Mouse (Mus musculus): ENCODE measurements around the gene Slc6a5. TPM values are rescaled to one million over a fixed set of nuclear protein-coding genes. Genes with fewer than 3 reads are reported as not detected.
A peak's percentile ranks its signal among the peaks of the same experiment; 100 is the strongest.

The Slc6a5 gene
- total RNA-seq (2021), result 0.48 and 1.3 TPM in 2 replicates
- long read RNA-seq, result 0 reads

DNA sequence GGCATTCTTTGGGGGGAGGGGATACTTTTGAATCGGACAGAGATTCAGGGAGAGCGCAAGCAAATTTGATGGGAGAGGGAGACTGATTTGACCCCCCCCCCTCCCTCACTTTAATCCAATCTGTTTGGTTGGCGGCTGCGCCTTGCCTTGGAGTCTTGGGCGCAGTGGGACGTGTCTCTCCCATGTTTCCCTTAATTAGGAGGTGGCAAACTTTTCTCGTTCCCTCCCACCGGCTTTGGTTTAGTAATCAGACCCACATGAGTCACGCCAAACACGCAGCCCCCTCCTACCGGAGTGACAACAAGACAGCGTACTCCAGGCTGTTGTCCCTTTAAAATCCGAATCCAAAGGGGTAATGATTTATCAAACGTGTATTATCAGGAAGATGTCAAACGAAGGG, at the start of gene Slc6a5:
Slc6a5 (plus strand) TSS at position 297 of the 400 bp plus-strand sequence.
- no peak for DNase-seq

DNA sequence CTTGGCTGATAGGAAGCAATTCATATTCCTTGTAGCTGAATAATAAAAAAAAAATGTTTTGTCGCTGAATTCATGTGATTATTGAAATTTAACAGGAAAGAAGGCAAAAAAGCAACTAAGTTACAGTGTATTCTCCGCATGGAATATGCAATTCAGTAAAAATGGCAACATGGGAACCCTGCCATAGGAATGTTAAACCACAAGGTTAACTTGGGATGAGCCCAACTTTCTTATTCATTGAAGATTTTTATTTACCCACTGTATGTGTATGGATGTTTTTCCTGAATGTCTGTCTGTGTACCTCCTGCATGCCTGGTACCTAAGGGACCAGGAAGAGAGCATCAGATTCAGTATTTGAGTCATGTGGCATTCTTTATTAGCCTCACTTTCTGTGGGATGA, 48.8 kb upstream of the Slc6a5 start:
- no peak for DNase-seq

DNA sequence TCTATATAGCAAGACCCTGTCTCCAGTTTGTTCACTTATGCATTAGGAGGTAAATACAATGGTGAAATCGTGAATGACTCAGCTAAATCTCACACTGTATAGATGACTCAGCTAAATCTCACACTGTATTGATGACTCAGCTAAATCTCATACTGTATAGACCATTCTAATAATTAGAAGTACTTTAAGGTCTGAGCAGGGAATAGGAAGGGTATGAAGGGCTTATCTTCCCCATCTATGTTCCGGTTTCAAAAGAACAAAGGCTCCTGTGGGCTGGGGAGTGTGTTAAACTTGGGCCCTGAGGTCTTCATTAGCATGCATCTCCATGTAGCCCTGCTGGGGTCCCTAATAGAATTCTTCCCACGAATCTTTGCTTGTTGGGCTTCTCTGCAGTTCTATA, 46.2 kb upstream of the Slc6a5 start:
- no peak for DNase-seq

DNA sequence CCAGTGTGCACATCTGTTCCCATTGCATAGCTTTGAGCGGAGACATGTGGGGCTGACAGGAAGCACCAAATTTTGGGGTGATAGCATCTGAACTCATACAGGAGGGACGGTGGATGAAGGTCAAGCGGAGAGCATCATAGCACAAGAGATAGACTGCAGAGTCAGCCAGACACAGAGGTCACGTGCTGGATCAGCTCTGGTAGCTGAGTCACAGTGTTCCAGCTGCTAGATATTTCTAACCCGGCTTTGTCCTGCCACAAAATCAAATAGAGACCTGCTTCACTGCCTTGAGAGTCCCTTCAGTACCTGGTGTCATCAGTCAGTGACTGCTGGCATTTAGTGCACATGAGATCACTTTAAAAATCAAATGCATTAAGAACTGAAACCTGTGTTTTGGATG, 40.3 kb upstream of the Slc6a5 start:
- peak; percentile 14 for DNase-seq

DNA sequence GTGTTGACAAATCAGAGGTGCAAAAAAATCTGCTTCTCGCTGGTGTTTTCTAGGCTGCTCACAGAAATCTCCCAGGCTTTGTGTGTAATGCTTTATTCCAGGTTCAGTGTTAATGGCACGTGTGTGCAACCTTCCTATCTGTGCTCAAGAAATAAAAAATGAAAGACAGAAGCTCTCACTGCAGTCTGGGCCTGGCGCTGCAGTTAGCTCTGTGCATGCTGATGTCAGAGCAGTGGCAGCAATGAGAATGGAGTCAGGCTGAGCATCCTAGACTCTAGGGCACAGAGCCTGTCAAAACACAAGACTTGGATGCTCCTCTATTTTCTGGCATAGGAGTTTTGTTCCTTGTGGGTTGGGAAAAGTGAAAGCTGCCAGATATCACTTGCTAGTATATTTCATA, 39.7 kb upstream of the Slc6a5 start:
- no peak for DNase-seq

DNA sequence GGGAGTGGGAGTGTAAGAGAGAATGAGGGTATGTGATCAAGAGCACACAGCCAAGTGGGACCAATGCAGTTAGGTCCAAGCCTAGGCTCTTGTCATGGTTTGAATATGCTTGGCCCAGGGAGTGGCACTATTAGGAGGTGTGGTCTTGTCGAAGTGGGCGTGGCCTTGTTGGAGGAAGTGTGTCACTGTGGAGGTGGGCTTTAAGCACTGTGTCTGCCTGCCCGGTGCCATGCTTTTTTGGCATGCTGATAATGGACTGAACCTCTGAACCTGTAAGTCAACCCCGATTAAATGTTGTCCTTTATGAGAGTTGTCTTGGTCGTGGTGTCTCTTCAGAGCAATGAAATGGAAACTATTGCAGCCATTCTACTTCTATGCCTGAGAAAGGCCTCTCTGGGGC, 32.6 kb upstream of the Slc6a5 start:
- DNase-seq, result no peak

DNA sequence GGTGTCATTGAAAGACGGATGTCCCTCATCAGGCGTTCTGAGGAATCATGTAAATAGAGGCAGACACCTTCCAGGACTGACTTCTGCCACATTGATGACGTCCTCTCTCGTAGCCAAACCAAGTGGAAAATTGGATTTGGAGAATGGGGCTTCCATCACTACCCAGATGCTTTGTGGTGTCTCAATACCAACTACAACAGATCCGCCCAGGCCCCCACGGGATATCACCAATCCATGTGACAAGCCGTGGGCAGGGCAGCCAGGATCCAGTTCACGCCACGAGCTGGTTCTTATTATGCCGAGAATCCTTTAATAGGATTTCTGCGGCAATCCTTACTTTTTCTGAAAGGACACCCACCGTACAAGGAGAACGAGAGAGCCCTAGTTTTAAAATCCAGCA, 30.9 kb upstream of the Slc6a5 start:
- no peak for DNase-seq

DNA sequence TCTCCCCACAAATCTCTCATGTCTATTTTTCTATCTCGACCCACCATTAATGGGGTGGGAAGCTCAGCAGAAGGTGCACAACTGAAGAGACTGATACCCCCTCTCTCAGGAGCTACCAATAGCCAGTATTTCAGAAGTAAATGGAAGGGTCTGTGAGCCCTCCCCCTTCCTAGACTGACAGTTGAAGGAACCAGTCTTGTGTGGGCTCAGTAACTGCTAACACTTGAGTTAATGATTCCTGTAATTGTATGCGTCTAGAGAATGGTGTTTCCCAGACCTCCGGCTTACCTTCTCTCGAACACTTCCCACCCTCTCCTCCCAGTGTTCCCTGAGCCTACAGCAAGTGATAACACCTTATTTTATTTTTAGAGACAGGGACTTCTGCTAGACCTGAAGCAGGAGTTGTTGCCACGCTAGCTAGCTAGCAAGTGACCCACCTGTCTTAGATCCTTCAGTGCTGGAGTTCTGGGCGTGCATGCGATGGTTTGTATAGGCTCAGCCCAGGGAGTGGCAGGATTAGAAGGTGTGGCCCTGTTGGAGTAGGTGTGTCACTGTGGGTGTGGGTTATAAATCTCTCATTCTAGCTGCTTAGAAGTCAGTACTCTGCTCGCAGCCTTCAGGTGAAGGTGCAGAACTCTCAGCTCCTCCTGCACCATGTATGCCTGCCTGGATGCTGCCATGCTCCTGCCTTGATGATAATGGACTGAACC, 29.8 kb upstream of the Slc6a5 start:
- no peak for DNase-seq

DNA sequence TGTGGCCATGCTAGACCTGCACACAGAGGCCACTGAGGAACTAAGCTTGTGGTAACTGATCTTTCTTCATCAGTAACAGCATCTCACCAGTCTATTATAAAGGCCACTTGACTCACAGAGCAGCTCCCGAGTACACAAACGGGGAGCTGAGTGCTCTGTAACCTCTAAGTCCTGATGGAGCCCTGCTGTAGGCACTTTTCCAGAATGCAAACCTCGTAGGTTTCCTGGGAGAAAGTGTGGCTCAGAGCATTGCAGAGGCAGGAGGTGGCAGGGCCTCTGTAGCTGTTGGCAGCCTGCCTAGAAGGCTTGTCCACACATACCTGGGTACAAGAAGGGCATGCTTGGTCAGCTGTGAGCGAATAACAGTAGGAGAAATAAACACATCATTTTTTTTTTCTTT, 27.7 kb upstream of the Slc6a5 start:
- peak; percentile 15 for DNase-seq

DNA sequence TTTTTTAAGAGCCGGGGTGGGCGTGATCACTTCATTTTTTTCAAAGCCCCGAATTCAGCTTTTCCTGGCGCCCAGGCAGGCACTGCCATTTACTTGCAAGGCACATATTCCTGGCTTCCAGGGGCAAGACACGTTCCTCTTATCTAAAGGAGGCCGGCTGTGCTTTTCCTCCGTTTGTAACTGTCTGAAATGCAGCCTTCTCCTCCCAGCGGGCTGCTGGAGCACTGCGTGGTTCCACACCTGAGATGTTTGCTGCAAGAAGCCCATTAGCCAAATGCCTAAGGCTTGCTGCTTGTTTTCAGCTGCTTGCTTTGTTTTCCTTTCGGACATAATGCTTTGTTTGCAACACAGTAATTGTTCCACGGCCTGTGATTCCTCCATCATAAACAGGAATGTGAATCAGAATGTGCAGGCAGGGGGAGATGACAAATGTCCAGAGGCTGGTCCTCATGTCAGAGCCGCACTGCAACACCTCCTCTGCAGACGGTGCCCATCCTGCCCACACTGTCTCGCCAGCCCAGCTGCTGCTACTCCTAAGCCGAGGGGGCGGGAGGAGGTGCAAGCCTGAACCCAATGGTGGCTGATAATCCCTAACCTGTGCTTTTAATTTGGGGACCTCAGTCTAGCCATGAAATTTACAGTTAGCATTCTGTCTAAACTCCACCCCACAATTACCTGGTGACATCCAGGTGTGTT, 27.1 kb upstream of the Slc6a5 start:
- DNase-seq, result no peak

DNA sequence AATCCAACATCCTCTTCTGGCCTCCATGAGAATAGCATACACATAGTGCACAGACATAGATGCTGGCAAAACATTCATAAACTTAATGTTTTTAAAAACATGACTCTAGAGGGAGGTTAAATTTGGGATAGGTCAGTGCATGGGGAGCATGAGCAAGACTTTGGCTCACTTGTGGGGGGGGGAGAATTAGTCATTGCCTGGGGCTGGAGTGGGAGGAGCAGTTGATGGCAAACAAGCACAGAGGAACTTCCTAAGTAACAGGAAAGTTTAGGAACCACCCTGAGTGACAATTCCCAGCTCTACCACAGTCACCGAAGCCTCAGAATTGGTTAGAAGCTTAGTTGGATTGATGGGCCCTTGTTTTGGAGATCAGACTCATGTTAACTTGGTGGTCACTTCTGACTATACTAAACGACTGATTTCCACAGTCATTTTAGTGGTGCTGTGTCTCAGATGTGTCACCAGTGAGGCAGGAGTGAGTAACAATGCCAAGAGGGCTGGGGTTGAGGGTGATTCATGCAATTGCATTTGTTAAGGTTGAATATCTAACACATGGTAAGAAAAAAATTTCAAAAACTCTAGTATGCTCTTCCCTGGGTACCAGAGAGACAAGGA, 22.1 kb upstream of the Slc6a5 start:
- no peak for DNase-seq

DNA sequence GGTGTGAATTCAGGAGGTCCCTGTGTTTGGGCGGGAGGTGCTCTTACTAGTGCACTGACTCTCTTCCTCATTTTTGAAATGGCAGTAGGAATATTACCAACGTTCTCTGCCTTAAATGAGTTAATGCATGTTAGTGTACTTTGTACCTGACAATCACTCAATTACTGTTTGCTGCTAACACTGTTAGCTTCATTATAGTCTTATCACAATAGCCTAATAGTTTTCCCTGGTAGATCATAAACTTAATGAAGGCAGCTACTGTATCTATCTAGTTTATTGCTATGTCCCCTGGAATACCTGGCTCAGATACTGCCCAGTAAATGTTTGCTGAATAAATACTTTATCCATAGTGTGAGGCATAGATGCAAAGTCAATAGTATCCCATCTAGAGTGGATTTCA, 15.2 kb upstream of the Slc6a5 start:
- no peak for DNase-seq

DNA sequence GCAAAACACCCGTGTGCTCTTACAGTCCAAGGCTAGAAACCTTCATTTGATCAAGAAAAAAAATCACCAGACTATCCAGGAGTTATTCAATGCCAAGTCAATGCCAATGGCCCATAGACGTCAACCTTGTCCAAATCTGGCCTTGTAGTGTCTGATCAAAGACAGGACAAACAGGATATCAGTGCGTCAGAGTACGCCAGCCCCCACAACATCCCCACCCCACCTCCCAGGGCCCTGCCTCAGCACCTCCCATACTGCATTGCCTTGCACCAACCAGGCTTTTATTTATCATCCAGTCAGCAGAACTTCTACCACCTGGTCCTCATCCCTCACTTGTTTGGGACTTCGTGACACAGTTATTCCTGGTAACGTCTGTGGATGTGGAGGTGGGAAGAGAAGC, 14.7 kb upstream of the Slc6a5 start:
- DNase-seq, result no peak

DNA sequence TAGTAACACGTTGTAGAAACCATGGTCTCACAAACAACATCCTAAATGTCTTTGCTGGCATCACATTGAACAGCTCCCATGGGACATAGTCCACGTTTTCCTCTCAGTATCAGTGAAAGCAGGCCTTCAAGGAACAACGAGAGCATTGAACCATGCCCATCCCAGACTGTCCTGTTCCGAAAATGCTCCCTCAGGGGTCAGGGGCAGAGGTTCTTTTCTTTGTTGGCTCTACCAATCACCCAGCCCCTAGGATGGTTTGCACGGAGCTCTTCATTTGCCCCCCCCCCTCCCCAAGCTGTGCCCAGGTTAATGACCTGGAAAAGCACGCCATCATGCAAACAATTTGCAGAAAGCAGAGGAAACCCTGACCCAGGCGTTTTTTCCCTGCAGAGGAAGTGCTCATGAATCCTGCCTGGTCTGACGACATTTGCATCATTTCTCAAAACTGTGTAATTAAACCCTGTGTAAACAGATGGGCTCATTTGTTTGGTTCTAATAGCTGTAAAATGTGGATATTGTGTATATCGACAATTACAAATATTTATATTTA, 7.9 kb upstream of the Slc6a5 start:
- no peak for DNase-seq

DNA sequence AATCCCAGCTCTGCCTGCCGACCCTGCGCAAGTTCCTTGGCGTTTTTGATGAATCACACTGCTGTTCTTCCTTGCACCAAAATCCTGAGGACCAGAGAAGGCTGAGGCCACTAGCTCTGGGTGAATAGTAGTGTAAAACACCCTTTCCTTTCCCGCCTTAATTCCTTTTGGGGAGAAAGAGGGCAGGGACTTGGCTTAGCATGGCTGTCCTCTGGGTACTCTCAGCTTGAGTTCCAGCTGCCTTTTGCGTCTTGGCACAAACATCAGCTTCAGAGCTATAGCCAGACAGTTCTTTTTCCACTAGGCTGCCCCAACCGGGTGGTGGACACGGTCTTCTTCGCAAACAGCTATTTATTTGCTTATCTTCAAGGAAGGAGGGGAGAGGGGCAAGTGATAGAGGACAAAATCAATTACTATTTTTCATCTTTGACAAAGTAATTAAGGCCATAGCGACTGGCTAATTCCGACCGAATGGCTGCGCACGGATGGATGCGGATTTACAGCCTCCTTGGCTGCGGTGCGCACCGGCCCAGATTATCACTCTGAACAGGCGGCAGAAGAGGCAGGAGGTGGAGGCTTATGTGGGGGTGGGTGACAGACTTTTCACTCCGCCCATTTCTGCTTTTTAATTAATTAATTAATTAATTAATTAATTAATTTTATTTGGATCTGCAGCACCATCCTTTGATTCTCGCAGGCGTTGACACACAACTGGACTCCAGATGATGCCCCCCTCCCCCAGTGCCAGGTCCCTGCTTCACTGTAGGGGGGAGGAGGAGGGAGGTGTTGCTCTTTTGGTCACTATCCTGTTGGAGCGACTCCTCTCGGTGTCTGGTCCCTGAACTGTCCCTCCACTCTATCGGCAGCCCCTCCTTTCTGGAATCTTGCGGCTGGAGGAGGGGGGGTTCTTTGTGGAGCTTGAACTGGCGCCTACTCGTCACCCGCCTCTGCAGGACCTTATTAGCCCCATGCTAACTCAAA, 2.5 kb upstream of the Slc6a5 start:
- no peak for DNase-seq

DNA sequence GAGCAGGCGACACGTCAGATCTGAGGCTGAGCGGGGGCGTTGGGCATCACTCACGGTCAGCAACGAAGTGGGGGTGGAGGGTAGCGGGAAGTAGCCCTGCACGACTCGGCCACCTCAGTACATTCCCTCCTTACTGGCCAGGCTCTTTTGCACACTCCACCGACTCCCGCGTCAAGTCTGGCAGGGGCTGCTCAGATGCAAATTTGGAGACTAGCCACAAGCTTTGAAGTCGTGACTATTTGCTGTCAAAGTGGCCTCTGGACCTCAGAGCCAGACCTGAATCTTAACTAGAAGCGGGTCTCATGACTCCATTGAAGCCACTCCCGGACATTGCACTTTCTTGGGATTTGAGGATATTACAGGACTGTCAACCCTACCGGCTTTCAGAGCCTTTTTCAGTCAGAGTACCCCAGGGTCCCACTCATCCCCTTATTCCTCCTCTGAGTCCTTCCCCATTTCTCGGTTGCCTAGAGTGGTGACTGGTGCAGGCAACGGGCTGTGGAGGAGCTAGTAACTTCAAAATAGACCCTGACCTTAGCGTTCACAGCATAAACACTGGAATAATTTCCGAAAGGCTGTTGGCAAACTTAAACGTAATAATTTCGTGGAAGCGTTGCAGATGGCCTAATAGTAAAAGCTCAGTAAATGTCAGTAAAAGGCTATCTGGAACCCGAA, 1.6 kb upstream of the Slc6a5 start:
- DNase-seq, result no peak

DNA sequence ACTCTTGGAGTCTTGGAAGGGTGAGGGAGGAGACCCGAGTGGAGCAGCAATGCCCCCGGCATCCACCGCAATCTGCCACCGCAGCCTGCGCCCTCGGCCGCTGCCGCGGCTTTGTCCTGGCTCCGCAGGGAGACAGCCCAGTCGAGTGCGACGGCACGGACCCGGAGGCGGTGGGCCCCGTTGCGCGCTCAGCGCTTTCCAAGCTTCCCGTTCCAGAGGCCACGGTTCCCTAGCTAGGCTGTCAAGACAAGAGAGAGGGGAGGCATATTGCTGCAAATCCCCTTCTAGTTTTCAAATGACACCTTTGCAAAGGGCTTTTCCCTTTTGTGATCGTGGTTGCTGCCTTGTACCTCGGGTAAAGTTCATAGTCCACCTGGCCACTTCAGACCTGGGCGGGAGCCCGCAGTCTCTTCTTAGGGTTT, 945 bp upstream of the Slc6a5 start:
- DNase-seq, result no peak

DNA sequence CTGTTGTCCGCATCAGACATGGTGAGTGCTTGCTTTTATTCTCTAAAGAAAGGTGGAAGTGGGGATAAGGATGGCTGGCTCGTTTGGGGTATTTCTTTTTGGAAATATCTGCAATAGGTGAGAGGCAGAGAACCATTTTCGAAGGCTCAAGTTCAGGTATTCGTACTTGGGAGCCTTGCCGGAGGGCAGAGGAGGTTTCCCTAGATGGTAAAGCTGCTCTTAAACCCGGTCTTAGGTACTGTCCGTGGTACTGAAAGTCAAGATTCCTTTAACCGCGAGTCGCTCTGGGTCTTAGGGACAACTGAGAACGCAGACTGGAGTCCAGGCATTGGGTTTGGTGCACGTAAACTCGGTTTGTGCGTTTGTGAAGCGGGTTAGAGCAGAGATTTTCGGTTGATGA, 415 bp downstream of the Slc6a5 start:
- DNase-seq, result no peak

DNA sequence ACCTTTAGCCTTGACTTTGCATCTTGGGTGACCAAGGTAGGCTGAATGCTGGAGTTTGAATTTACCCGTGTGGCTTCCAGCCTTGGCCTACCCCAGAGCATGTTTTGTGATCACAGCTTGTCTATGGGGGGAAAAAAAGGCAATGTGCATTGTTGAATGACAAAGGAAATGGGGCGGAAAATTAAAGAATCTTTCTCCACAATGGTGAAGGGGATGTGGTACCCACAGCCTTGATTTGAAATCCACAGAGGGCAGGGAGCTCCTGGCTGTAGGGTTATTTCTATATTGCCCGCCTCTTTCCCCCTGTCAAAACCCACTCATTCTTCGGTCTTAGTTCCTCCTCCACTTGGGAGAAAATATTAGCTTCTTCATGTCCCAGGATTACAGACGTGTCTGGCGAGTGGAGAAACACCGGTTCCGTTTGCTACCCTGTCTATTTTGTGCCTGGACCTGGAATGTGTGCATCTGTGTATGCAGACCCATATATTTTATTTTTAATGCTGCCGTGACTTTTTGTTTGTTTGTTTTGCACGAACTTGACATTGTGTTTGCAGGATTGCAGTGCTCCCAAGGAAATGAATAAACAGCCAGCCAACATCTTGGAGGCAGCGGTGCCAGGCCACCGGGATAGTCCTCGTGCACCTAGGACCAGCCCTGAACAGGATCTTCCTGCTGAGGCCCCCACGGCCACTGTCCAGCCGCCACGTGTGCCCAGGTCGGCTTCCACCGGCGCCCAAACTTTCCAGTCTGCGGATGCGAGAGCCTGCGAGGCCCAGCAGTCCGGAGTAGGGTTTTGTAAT, 1.4 kb downstream of the Slc6a5 start:
- no peak for DNase-seq

DNA sequence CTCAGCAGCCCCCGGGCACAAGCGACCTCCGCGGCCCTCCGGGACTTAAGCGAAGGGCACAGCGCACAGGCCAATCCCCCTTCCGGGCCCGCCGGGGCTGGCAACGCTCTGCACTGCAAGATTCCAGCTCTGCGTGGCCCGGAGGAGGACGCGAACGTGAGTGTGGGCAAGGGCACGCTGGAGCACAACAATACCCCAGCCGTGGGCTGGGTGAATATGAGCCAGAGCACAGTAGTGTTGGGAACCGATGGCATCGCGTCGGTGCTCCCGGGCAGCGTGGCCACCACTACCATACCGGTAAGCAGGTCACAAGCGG, 2.0 kb downstream of the Slc6a5 start:
- DNase-seq, result no peak

DNA sequence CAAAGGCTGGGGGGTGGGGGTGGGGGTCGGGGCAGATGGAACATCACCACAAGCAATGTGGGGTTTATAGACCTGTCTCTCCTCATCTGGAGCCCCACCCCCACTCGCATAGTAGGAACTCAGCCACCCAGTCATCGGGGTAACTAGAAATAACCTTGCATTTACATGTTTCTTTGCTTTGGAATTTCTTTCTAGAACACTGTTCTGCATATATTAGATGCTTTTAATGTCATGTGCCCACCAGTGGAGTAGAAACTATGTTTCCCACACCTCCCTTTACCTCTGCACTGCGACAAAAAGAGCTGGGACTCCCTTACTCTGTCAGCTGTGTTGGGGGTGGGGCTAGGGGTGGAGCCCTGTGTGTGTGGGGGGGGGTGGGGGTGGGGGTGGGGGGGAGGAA, 3.2 kb downstream of the Slc6a5 start:
- DNase-seq, result no peak

Data from adrenal gland, postnatal 25 days (tissue).